Mouse (Mus musculus): ENCODE measurements at regions not wholly inside any gene's neighbourhood (a gene's known extent, or its start where the extent isn't known, plus 50 kb on each side); places are given as distances from the start of the nearest gene placed in this dataset.

DNA sequence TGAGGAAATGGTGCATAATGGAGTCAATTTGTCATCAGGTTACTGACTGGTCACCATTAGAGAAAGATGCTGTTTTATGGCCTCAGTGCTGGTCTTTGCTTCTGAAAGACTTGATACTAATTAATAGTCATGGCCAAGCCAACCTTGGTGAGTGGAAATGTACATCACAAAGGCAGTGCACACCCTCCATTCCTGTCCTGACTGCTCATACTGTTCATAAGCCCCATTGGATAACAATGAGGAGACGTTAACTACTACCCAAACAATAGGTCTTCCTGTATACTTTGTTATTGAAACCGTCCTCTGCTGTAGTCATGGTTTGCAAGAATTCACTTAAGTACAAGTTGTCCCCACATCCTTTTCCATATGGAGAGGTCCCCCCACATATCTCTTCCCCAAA lies 605.8 kb upstream of the Slc35b3 start:
- H3K4me1 ChIP-seq (ENCODE audit: control insufficient read depth, insufficient read depth, low read length): no peaks in the 10 kb centered on the region
- H3K4me3 ChIP-seq (ENCODE audit: low read depth, low read length): no peak overlapping the region
- ATAC-seq (no peak), DNase-seq (ENCODE audit: low spot score) (no peak)
- no peaks in the 10 kb centered on the region for H3K27me3 ChIP-seq (replicated peaks; ENCODE audit: control insufficient read depth, insufficient read depth, low read length)
- H3K36me3 ChIP-seq (ENCODE audit: control insufficient read depth, insufficient read depth, low read length): no peaks in the 10 kb centered on the region
- no peaks in the 10 kb centered on the region for H3K9me3 ChIP-seq (replicated peaks; ENCODE audit: control insufficient read depth, low read length)
- no peak overlapping the region for H3K4me2 ChIP-seq (ENCODE audit: low read length)
- H3K9ac ChIP-seq (ENCODE audit: low read length): no peak overlapping the region
- H3K27ac ChIP-seq (ENCODE audit: low read depth, low read length): no peak overlapping the region
- WGBS: 77% methylated on average over 2 of the region's 2 CpGs

DNA sequence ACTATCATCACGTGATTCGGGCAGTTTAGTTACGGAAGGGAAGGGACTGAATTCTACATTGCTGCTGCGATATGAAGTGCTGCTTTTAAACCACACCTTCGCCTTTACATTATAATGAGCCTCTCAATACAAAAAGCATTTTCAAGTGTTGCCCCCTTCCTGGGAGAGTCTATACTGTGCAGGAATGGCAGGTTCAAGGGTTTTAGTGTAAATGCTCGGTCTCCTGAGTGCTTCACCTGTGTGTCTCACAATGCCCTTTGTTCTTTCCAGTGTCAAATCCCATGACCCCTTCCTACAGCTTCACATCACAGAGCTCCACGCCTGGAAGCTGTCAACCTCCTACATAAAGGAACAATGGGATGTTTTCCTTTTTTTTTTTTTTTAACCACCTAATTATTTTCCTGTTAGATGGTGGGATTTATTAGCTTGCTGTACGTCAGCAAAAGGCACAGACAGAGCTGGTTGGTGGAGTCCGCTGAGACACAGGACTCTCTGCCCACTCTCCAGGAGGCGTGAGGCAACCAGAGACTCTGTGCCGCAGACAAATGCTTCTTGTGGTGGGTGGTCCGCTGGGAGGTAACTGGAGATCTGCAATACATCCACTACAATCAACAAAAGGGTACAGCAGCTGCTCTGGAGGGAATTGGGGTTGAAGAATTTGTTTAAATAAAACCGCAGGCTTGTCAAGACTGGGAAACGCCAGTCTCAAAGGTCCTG lies 577.2 kb upstream of the Slc35b3 start:
- H3K27ac ChIP-seq (ENCODE audit: low read depth, low read length): no peak overlapping the region
- no peak overlapping the region for H3K4me2 ChIP-seq (ENCODE audit: low read length)
- 50% methylated on average over 14 of the region's 14 CpGs for WGBS
- no peaks in the 10 kb centered on the region for H3K9me3 ChIP-seq (replicated peaks; ENCODE audit: control insufficient read depth, low read length)
- no peak for ATAC-seq
- no peaks in the 10 kb centered on the region for H3K4me1 ChIP-seq (ENCODE audit: control insufficient read depth, insufficient read depth, low read length)
- H3K36me3 ChIP-seq (ENCODE audit: control insufficient read depth, insufficient read depth, low read length): no peaks in the 10 kb centered on the region
- no peak overlapping the region for H3K4me3 ChIP-seq (ENCODE audit: low read depth, low read length)
- no peak overlapping the region for H3K9ac ChIP-seq (ENCODE audit: low read length)
- 0 out of 2 replicates have a peak, but pooled peaks cover 1% of the 10 kb centered on the region for H3K27me3 ChIP-seq (replicated peaks; ENCODE audit: control insufficient read depth, insufficient read depth, low read length)
- peak; percentile 13 for DNase-seq (ENCODE audit: low spot score)

DNA sequence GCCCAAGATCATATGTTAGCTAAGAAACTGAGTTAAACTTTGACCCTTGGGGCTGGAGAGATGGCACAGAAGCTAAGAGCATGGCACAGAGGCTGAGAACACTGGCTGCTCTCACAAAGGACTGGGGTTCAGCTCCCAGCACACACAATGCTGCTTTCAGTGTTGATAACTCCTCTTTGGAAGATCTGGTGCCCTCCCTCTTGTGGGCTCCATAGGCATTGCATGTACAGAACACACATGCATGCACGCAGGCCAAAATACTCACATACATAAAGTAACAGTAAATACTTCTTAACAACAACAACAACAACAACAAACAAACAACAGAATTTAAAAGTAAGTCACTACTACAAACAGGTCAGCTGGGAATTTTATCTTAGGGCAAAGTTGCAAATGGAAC lies 565.8 kb upstream of the Slc35b3 start:
- 86% methylated on average over 1 of the region's 1 CpGs for WGBS
- H3K4me1 ChIP-seq (ENCODE audit: control insufficient read depth, insufficient read depth, low read length): peaks cover 11% of the 10 kb centered on the region
- no peak overlapping the region for H3K4me2 ChIP-seq (ENCODE audit: low read length)
- DNase-seq (ENCODE audit: low spot score) (no peak), ATAC-seq (no peak)
- H3K36me3 ChIP-seq (ENCODE audit: control insufficient read depth, insufficient read depth, low read length): no peaks in the 10 kb centered on the region
- no peaks in the 10 kb centered on the region for H3K9me3 ChIP-seq (replicated peaks; ENCODE audit: control insufficient read depth, low read length)
- H3K27me3 ChIP-seq (replicated peaks; ENCODE audit: control insufficient read depth, insufficient read depth, low read length): 0 out of 2 replicates have a peak, but pooled peaks cover 4% of the 10 kb centered on the region
- H3K9ac ChIP-seq (ENCODE audit: low read length): no peak overlapping the region
- H3K27ac ChIP-seq (ENCODE audit: low read depth, low read length): no peak overlapping the region
- H3K4me3 ChIP-seq (ENCODE audit: low read depth, low read length): no peak overlapping the region

DNA sequence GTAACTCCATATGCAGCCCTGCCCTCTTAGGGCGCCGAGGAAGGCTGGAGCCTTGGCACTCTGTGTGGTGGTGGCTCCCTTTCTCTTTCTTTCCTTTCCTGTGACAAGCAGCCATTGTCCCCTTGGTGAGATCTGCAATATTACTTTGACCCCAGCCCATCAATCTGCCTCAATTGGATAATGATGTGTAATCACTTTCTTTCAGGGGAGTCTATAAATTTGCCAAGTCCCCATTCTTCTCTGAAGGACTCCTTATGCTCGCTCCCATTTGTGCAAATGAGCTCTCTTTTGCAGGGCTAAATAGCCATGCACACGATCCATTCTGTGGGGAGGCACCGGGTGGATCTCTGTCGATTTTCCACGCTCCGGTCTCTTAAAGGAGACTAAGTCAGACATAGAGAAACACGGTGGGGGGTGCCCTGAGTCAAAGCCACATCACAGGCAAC lies 563.2 kb upstream of the Slc35b3 start:
- H3K4me2 ChIP-seq (ENCODE audit: low read length): peak overlapping the region; percentile 42
- ATAC-seq (peak; percentile 95), DNase-seq (ENCODE audit: low spot score) (peak; percentile 90)
- H3K4me3 ChIP-seq (ENCODE audit: low read depth, low read length): no peak overlapping the region
- WGBS: 2% methylated on average over 9 of the region's 9 CpGs
- no peaks in the 10 kb centered on the region for H3K36me3 ChIP-seq (ENCODE audit: control insufficient read depth, insufficient read depth, low read length)
- no peak overlapping the region for H3K9ac ChIP-seq (ENCODE audit: low read length)
- H3K27me3 ChIP-seq (replicated peaks; ENCODE audit: control insufficient read depth, insufficient read depth, low read length): peaks cover 10% of the 10 kb centered on the region; the same call in 1 of the 2 replicates
- H3K4me1 ChIP-seq (ENCODE audit: control insufficient read depth, insufficient read depth, low read length): peaks cover 11% of the 10 kb centered on the region
- H3K9me3 ChIP-seq (replicated peaks; ENCODE audit: control insufficient read depth, low read length): no peaks in the 10 kb centered on the region
- H3K27ac ChIP-seq (ENCODE audit: low read depth, low read length): no peak overlapping the region

DNA sequence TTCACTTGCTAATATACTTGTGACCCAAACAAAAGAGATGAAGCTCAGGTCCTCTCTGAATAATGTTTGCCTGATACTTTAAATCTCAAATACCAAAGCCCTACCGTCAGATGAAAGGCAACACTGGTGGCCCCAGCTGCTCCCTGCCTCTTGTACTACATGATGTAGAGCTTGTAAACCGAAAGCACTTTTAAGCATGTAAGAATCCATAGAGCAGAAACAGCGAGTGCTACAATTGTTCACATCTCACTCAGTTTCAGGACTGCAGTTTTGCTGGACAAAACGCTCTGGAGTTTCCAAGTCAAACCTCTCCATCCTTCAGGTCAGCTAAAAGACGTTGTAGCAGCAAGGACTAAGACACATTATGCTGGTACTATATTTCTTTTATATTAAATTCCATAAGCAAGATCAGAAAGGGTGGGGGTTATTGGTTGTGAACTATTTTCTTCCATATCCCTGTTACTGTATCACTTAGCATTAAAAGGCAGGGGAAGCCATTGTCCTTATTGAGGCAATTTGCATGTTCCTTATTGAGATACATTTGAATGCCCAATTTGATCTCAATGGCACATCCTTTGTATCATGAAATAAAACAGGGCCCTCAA lies 562.7 kb upstream of the Slc35b3 start:
- Histone ChIP-seq H3K4me2 (ENCODE audit: low read length) (peak overlapping the region; percentile 42; the same call in 1 of the 2 replicates), H3K4me1 (ENCODE audit: control insufficient read depth, insufficient read depth, low read length) (peaks cover 11% of the 10 kb centered on the region), H3K4me3 (ENCODE audit: low read depth, low read length) (no peak overlapping the region), H3K9ac (ENCODE audit: low read length) (no peak overlapping the region), H3K27me3 (replicated peaks; ENCODE audit: control insufficient read depth, insufficient read depth, low read length) (peaks cover 6% of the 10 kb centered on the region; the same call in 1 of the 2 replicates), H3K36me3 (ENCODE audit: control insufficient read depth, insufficient read depth, low read length) (no peaks in the 10 kb centered on the region), H3K27ac (ENCODE audit: low read depth, low read length) (no peak overlapping the region), H3K9me3 (replicated peaks; ENCODE audit: control insufficient read depth, low read length) (no peaks in the 10 kb centered on the region)
- peak; percentile 53 for ATAC-seq
- 11% methylated on average over 5 of the region's 5 CpGs for WGBS
- DNase-seq (ENCODE audit: low spot score): peak; percentile 45

DNA sequence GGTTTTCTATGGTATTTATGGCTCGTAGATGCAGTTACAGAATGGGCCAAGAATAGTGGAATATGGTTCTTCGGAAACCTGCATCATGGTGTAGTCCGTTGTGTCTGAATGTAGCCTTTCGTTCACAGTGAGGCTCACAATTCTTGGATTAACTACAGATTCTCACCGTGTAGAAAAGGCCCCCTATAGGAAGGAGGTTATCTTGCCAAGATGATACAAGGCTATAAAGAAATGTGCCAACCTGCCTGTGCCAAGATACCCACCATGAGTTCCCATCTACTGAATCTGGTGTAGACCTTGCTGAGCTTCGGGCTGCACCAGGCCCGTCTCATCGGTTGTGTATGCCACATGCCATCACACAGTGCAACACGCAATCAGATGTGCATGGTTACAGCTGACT lies 560.2 kb upstream of the Slc35b3 start:
- Histone ChIP-seq H3K4me1 (ENCODE audit: control insufficient read depth, insufficient read depth, low read length) (peaks cover 11% of the 10 kb centered on the region), H3K27ac (ENCODE audit: low read depth, low read length) (no peak overlapping the region), H3K36me3 (ENCODE audit: control insufficient read depth, insufficient read depth, low read length) (no peaks in the 10 kb centered on the region), H3K27me3 (replicated peaks; ENCODE audit: control insufficient read depth, insufficient read depth, low read length) (peaks cover 6% of the 10 kb centered on the region; the same call in 1 of the 2 replicates), H3K9me3 (replicated peaks; ENCODE audit: control insufficient read depth, low read length) (no peaks in the 10 kb centered on the region), H3K4me2 (ENCODE audit: low read length) (no peak overlapping the region), H3K9ac (ENCODE audit: low read length) (no peak overlapping the region), H3K4me3 (ENCODE audit: low read depth, low read length) (no peak overlapping the region)
- DNase-seq (ENCODE audit: low spot score) (no peak), ATAC-seq (no peak)
- WGBS: 93% methylated on average over 9 of the region's 9 CpGs

DNA sequence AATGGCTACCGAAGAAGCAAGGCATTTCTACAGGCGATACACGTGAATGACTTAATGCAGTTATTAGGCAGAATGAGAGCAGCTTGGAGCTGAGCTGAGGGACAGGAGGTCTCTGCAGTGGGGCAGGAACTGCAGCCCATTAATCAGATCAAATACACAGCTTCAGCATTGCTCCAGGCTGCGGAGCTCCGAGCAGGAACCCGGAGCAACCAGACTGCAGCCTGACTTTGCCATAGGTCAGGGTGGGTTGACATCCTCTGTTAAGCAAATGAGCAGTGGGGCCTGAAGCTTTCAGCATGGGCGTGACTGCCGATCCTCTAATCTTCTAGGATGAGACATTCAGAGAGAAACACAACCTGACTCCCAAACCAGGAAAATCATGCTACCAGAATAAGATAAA lies 555.4 kb upstream of the Slc35b3 start:
- Histone ChIP-seq H3K9ac (ENCODE audit: low read length) (no peak overlapping the region), H3K27ac (ENCODE audit: low read depth, low read length) (no peak overlapping the region), H3K4me2 (ENCODE audit: low read length) (no peak overlapping the region), H3K4me3 (ENCODE audit: low read depth, low read length) (no peak overlapping the region), H3K36me3 (ENCODE audit: control insufficient read depth, insufficient read depth, low read length) (no peaks in the 10 kb centered on the region), H3K27me3 (replicated peaks; ENCODE audit: control insufficient read depth, insufficient read depth, low read length) (peaks cover 5% of the 10 kb centered on the region; the same call in 1 of the 2 replicates), H3K4me1 (ENCODE audit: control insufficient read depth, insufficient read depth, low read length) (no peaks in the 10 kb centered on the region), H3K9me3 (replicated peaks; ENCODE audit: control insufficient read depth, low read length) (no peaks in the 10 kb centered on the region)
- ATAC-seq (no peak), DNase-seq (ENCODE audit: low spot score) (no peak)
- WGBS: 74% methylated on average over 8 of the region's 8 CpGs

DNA sequence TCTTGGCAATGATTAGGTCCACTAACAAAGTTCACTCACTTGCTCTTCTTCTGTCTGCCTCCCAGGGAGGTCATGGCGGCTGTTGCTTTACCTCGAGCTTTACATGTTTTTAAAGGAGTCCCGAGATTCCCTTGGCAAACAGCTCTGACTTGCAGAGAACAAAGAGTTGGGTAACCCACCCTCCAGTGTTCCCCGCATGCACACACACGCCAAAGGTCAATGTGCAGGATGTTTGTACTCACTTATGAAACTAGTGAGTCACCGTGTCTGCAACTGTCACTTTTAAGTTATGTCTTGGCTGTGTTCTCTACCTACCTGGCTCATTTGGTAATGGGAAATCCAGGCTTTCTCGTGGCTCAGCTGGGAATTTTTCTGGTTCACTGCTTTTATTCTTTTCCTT lies 529.1 kb upstream of the Slc35b3 start:
- 81% methylated on average over 7 of the region's 7 CpGs for WGBS
- H3K4me1 ChIP-seq (ENCODE audit: control insufficient read depth, insufficient read depth, low read length): no peaks in the 10 kb centered on the region
- no peak overlapping the region for H3K9ac ChIP-seq (ENCODE audit: low read length)
- no peak overlapping the region for H3K27ac ChIP-seq (ENCODE audit: low read depth, low read length)
- DNase-seq (ENCODE audit: low spot score) (no peak), ATAC-seq (no peak)
- no peaks in the 10 kb centered on the region for H3K9me3 ChIP-seq (replicated peaks; ENCODE audit: control insufficient read depth, low read length)
- no peaks in the 10 kb centered on the region for H3K36me3 ChIP-seq (ENCODE audit: control insufficient read depth, insufficient read depth, low read length)
- no peak overlapping the region for H3K4me3 ChIP-seq (ENCODE audit: low read depth, low read length)
- no peaks in the 10 kb centered on the region for H3K27me3 ChIP-seq (replicated peaks; ENCODE audit: control insufficient read depth, insufficient read depth, low read length)
- no peak overlapping the region for H3K4me2 ChIP-seq (ENCODE audit: low read length)

DNA sequence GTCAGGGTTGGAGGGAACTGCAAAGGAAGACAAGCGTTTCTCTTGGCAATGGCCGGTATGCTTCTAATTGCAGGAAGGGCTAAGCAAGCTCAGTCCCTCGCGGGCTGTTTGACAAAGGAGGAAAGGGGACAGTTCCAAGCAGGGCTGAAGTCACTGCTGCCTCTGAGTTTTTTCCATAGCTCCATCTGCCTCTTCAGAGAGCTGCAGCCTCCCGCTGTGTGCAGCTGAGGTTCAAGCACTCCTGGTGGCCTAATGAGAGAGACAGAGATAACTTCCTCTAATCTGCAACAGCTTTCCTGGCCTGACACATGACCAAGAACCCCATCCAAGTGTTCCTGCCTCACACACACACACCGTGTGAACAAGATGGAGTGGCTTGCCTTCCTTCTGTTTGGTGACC lies 511.9 kb upstream of the Slc35b3 start:
- Histone ChIP-seq H3K36me3 (ENCODE audit: control insufficient read depth, insufficient read depth, low read length) (no peaks in the 10 kb centered on the region), H3K9me3 (replicated peaks; ENCODE audit: control insufficient read depth, low read length) (no peaks in the 10 kb centered on the region), H3K4me2 (ENCODE audit: low read length) (no peak overlapping the region), H3K4me1 (ENCODE audit: control insufficient read depth, insufficient read depth, low read length) (no peaks in the 10 kb centered on the region), H3K27me3 (replicated peaks; ENCODE audit: control insufficient read depth, insufficient read depth, low read length) (no peaks in the 10 kb centered on the region), H3K27ac (ENCODE audit: low read depth, low read length) (no peak overlapping the region), H3K4me3 (ENCODE audit: low read depth, low read length) (no peak overlapping the region), H3K9ac (ENCODE audit: low read length) (no peak overlapping the region)
- ATAC-seq (no peak), DNase-seq (ENCODE audit: low spot score) (no peak)
- 65% methylated on average over 6 of the region's 6 CpGs for WGBS
